Mouse (Mus musculus) ES-Bruce4 (cell line): Measurements from ENCODE around the gene Map2k6. TPM values are rescaled to one million over a fixed set of nuclear protein-coding genes. Genes with fewer than 3 reads are reported as not detected.

Experiments used
- H3K27ac ChIP-seq: 2 replicates; pipeline ENCODE4 v1.5.1; 2012; ENCODE audit warnings: low read length, inconsistent platforms; ENCODE audit not compliant: insufficient read depth
- H3K27me3 ChIP-seq: 2 replicates; pipeline ENCODE4 v1.6.1; 2012; ENCODE audit warnings: mild to moderate bottlenecking, low read length, inconsistent platforms; ENCODE audit not compliant: control insufficient read depth, poor library complexity, insufficient read depth, severe bottlenecking
- H3K36me3 ChIP-seq: 2 replicates; pipeline ENCODE4 v1.6.1; 2012; ENCODE audit warnings: inconsistent platforms, mild to moderate bottlenecking, low read length, moderate library complexity; ENCODE audit not compliant: control insufficient read depth, poor library complexity, insufficient read depth, severe bottlenecking
- H3K4me1 ChIP-seq: one replicate; pipeline ENCODE4 v1.8.1; 2011; ENCODE audit warnings: low read length; ENCODE audit not compliant: control insufficient read depth, insufficient read depth
- H3K4me3 ChIP-seq: 2 replicates; pipeline ENCODE4 v1.5.1; 2011; ENCODE audit warnings: low read depth, mild to moderate bottlenecking, low read length
- H3K9ac ChIP-seq: 2 replicates; pipeline ENCODE4 v1.6.1; 2012; ENCODE audit warnings: low read depth, mild to moderate bottlenecking, inconsistent platforms; ENCODE audit not compliant: poor library complexity, severe bottlenecking
- H3K9me3 ChIP-seq: replicated peaks from 2 replicates; pipeline ENCODE4 v1.6.1; 2012; ENCODE audit warnings: mild to moderate bottlenecking, low read length, inconsistent platforms; ENCODE audit not compliant: control insufficient read depth, poor library complexity, insufficient read depth, severe bottlenecking
- CTCF ChIP-seq: IDR thresholded peaks from one replicate; pipeline ENCODE4 v1.8.1; 2011; ENCODE audit warnings: low read depth, low read length
- EP300 ChIP-seq: IDR thresholded peaks from 2 replicates; pipeline ENCODE4 v1.6.1; 2011; ENCODE audit warnings: low read depth, low read length; ENCODE audit not compliant: insufficient read depth
- POLR2A ChIP-seq: IDR thresholded peaks from one replicate; pipeline ENCODE4 v1.8.1; 2011; ENCODE audit warnings: low read length; ENCODE audit not compliant: insufficient read depth
- polyA plus RNA-seq: library from polyadenylated mRNA; stranded (reverse); fragments of >200 nt; gene quantifications from 2 replicates; pipeline ENCODE4 v1.2.4, GENCODE M21; 2011; ENCODE audit warnings: low read depth; ENCODE audit not compliant: missing spikeins, insufficient read depth, insufficient read length

The Map2k6 gene
- polyA plus RNA-seq, 1 experiment = 10.1 TPM

DNA sequence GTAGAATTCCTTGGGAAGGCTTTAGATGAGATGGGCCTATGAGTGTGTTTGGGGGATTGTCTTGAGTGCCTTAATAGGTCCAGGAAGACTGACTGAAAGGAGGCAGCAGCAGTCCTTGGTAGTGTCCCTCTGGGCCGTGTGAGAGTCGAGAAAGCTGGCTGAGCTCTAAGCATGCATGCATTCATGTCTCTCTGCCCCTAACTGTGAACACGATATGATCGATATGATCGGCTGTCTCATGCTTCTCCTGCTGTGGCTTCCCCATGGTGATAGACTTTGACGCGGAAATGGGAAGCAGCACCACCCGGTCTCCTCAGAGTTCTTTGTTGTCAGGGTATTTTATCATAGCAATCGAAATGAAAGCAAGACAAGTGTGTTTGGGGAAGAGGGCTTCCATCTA, 64.9 kb downstream of the Map2k6 start:
- no peak overlapping the region for H3K27ac ChIP-seq

DNA sequence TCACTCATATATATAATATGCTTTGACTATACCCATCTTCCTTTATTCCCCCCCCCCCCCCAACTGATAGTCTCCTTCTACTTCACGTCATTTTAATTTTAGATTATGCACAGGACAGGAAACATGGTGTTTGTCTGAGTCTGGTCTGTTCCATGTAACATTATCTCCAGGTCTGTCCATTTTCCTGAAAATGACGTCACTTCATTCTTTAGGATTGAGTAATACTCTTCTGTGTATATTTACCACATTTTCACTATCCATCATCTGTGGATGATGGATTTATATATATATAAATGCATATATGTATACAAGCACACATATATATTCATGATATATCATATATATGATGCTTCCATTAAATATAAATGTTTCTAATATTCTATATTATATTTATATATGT, 70.1 kb downstream of the Map2k6 start:
- H3K9me3 ChIP-seq = no peaks in the 10 kb centered on the region
- H3K9ac ChIP-seq = no peak overlapping the region
- no peaks in the 10 kb centered on the region for H3K36me3 ChIP-seq
- no peaks in the 10 kb centered on the region for H3K27me3 ChIP-seq
- H3K4me3 ChIP-seq = no peak overlapping the region
- TF ChIP-seq CTCF = no peak
- no peak for TF ChIP-seq EP300
- TF ChIP-seq POLR2A = no peak
- H3K27ac ChIP-seq = no peak overlapping the region
- peaks cover 2% of the 10 kb centered on the region for H3K4me1 ChIP-seq

More for the DNA sequence above, 64.9 kb downstream of the Map2k6 start:
- Histone ChIP-seq H3K4me3 (no peak overlapping the region), H3K9ac (no peak overlapping the region), H3K4me1 (peaks cover 2% of the 10 kb centered on the region), H3K36me3 (no peaks in the 10 kb centered on the region), H3K27me3 (no peaks in the 10 kb centered on the region), H3K9me3 (no peaks in the 10 kb centered on the region)
- TF ChIP-seq POLR2A (no peak), EP300 (no peak), CTCF (no peak)

DNA sequence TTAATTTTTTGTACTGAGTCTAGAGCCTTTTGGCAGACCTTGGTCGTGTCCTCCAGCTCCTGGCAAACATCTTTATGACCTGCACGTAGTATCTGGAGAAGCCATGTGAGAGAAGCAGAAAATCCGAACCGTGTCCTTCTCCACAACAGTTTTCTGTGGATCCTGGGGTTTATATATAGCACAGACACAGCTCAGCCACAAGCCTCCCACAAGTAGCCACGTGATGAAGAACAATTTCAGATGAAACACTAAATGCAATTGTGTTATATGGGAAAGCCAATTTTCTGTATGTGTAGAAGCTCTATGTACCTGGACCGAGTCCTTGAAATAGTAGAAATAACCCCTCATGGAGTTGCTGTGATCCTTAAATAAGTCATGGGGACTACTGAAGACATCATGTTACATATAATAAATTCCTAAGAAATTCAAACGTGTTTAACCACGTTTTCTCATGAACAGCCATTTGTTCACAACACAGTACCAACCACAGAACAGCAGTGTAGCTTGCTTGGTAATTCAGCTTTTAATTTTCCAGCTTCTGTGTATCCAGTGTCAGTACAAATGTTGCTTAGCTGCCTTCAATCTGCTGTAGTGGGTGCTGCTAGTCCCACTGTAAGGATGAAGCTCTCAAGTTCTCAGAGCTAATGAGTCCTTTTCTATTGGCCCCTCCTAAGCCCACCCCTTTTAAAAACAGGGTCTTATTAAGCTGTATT, 71.8 kb downstream of the Map2k6 start:
- TF ChIP-seq CTCF = no peak
- no peak for TF ChIP-seq POLR2A
- no peak for TF ChIP-seq EP300

DNA sequence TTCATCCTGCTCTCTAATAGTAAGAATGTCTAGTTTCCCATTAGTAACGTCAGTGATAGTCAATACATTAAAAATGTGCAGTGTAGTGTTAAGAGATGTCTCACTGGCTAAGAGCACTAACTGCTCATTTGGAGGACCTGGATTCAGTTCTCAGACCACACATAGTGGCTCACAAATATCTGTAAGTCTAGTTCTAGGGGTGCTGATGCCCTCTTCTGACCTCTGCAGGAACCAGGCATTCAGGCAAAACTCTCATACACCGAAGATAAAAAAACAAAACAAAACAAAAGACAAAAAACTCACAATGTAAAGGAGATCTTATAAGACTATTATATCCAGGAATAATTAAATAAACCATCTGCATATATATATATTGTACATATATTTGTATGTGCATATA, 72.4 kb downstream of the Map2k6 start:
- no peaks in the 10 kb centered on the region for H3K36me3 ChIP-seq
- no peak overlapping the region for H3K27ac ChIP-seq
- H3K27me3 ChIP-seq = no peaks in the 10 kb centered on the region
- no peaks in the 10 kb centered on the region for H3K9me3 ChIP-seq
- H3K9ac ChIP-seq = no peak overlapping the region
- peaks cover 2% of the 10 kb centered on the region for H3K4me1 ChIP-seq
- no peak for TF ChIP-seq POLR2A
- no peak for TF ChIP-seq CTCF
- no peak for TF ChIP-seq EP300
- H3K4me3 ChIP-seq = no peak overlapping the region

More for the DNA sequence above, 71.8 kb downstream of the Map2k6 start:
- Histone ChIP-seq H3K9me3 (no peaks in the 10 kb centered on the region), H3K27ac (no peak overlapping the region), H3K27me3 (no peaks in the 10 kb centered on the region), H3K9ac (no peak overlapping the region), H3K4me3 (no peak overlapping the region), H3K36me3 (no peaks in the 10 kb centered on the region), H3K4me1 (peaks cover 2% of the 10 kb centered on the region)

DNA sequence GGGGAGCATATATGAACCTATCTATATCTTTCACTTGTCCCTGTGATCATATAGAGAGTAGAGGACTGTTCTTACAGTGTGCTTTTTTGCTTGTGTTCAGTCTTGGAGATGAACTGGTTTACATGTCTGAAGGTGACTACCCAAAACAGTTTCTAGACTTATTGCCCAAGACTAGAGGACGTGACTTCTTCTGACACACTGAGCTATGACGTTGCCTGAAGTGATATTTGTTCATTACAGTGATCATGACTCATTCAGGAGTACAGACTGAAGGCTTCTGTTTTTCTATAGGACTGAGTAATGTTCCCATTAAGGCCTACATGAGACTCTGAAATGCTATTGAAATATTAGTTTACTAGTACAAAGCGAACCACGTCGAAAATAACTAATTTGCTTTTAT, 73.2 kb downstream of the Map2k6 start:
- H3K9me3 ChIP-seq = no peaks in the 10 kb centered on the region
- no peaks in the 10 kb centered on the region for H3K36me3 ChIP-seq
- no peaks in the 10 kb centered on the region for H3K4me1 ChIP-seq
- no peaks in the 10 kb centered on the region for H3K27me3 ChIP-seq
- TF ChIP-seq POLR2A = no peak
- no peak for TF ChIP-seq EP300
- no peak for TF ChIP-seq CTCF
- no peak overlapping the region for H3K4me3 ChIP-seq
- H3K27ac ChIP-seq = no peak overlapping the region
- no peak overlapping the region for H3K9ac ChIP-seq

DNA sequence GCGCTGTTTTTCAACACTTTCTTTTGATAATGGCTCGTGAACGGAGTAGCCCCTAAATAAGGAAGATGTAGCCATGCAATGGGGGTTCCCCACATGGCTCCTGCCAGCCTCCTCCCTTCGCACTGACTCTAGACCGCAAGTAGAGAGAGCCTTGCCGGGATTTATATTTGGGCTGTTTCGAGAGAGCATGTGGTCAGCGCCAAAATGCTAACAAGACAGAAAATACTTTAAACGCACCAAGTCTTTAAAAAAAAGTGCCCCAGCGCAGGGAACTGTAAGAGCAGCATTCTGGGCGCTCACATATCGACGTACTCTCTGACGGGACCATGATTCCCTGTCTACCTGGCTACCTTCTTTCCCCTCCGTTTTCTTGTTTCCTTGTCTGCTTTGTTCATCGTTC, 74.6 kb downstream of the Map2k6 start:
- Histone ChIP-seq H3K9me3 (no peaks in the 10 kb centered on the region), H3K36me3 (no peaks in the 10 kb centered on the region), H3K27ac (no peak overlapping the region), H3K9ac (no peak overlapping the region), H3K4me1 (no peaks in the 10 kb centered on the region), H3K27me3 (no peaks in the 10 kb centered on the region), H3K4me3 (no peak overlapping the region)
- no peak for TF ChIP-seq POLR2A
- TF ChIP-seq EP300 = no peak
- TF ChIP-seq CTCF = no peak
